Mouse (Mus musculus) R1 (cell line): ENCODE data around the gene Snx33.

Source experiments
- DNase-seq: peaks from one replicate; pipeline ENCODE4 v3.0.0-alpha.2; 2018; ENCODE audit warnings: low read depth, low spot score

The Snx33 gene

GRCm38 (mm10) chr9:56925291-56926024 is 2.7 kb downstream of the Snx33 start:
- DNase-seq = no peak

GRCm38 (mm10) chr9:56924651-56925027 is 3.5 kb downstream of the Snx33 start:
- DNase-seq = no peak

DNA sequence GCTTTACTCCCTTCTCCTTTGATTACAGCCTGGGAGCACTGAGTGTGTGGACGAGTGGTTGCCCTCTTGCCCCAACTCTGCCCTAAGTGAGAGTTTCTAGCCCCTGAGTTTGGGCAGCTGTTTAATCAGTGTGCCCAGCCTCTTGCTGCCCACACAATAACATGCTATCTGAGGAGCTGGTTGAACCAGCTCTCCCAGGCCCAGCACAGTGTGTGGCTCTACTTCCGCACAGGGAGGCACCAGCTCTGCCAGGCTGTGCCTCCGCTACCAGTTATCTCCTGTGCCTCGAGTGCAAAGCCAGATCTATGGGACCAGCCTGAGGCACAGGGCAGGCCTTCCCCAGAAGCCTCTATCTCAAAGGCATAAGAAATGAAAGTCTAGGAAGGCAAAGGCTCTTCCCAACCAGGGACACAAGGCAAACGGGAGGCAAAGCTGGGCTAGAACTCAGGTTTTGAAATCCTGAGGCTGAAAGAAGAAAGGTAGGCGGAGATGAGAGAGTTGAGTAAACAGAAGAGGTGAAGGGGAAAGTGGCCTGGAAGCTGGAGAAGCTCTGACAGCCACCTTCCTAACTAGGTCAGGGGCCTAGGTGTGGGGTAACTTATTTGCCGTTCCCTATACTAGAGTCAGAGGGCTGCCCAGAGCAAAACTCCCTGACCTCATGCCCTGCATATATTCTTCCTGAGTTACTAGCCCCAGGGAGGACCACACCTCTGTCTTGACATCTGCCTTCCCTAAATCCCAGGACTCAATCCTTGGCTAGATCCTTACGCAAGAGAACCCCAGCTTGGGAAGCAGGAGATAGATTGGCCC is 4.1 kb downstream of the Snx33 start:
- no peak for DNase-seq

DNA sequence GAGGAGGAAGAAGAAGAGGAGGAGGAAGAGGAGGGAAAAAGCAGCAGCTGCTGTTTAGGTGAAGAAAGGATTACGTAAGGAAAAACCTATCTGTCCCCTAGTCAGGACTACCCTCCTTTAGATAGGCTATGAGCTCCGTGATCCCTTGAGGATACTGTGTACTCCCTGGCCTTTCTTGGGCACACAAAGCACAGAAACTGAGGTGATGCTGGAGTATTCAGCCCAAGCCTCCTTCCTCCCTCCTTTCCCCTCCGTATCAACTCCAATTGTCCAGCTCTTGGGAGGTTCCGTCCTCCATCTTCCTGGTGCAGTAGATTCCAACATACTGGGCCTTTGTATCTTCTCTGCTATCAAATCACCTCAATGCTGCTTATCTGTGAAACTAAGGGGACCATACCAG is 5.4 kb downstream of the Snx33 start:
- DNase-seq = no peak

GRCm38 (mm10) chr9:56918466-56918865 is 9.7 kb downstream of the Snx33 start:
- no peak for DNase-seq

DNA sequence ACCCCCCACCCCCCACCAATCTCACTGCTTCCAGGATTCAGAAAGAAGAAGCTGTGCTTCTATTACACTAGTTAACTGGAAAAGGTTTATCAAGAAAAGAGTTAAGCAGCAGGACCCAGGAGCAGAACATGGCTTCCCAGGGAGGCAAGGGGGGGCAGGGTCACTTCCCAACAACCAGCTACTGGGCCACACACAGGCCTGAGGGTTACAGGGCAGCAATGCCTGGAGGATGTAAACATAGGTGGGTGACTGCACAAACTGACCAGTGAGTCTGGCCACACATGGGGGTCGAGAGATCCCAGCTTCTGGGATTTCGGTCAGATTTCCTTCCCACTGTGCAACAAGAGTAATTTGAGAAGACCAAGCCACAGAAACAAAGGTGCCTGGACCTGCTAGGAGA is 11.0 kb downstream of the Snx33 start:
- no peak for DNase-seq

DNA sequence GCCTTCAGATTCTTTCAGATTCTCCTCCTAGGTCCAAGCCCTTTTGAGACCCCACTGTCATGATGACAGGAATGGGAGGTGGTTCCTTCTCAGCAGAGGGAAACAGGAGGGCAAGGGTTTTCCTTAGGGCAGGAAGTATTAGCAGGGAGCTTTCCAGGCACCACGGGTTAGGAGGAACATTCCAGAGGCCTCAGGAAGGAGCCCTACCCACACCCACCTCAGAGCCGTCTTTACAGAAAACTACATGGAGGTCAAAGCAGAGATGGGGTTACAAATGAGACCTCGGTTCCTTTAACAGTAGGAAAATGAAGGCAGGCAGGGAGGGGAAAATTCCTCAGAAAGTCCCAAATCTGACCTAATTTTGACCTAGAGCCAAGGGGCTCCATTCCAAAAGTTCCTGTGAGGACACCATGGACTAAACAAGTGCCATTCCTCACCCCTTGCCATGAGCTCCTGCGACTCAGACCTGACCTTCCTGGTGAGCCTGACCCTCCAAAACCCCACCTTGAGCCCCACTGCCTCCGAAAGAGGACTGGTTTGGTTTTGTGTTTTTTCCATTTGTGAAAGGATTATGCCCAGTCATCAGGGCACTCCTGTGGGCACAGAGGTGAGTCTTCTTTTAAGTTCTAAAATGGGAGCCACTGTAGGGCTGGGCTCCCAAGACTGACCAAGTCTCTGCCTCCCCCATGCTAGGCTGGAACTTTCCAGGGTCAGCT is 12.3 kb downstream of the Snx33 start:
- peak; percentile 57 for DNase-seq

DNA sequence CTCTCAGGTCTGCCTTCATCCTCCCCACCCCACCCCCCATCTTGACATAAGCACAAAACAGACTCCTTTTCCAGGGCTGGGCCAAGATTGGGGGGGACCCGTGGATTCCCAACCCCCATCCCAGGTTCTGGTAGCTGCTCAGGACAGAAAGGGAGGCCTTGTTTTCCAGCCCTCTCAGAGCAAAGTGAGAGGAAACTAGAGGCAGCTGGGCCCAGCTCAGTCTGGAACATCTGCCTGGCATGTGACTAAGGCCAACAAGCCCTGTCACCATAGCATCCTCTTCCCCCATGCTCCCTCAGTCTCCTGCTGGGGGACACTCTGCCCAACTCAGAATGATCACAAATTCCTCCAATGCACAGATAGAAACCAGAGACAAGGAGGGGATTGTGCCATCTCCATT is 13.1 kb downstream of the Snx33 start:
- no peak for DNase-seq

DNA sequence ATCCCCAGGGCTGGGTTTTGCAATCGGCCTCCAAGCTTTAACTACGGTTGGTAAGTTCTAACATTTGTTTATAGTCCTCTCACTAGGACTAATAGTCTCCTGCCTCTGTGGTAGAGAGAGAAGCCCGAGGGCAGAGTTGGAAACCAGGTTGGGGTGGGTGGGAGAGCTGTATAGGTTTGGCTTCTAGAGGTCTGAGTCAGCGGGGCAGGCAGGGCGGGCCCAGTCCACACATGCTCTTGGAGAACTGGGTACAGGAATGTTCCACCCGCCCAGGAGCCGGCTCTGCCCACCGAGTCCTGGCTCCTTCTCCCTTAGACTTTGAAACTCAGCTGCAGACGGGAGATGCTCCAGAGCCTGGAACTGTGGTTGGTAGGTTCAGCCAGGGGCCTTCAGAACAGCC is 14.2 kb downstream of the Snx33 start:
- DNase-seq = no peak

GRCm38 (mm10) chr9:56911017-56911416 is 17.2 kb downstream of the Snx33 start:
- no peak for DNase-seq

GRCm38 (mm10) chr9:56909991-56910390 is 18.2 kb downstream of the Snx33 start:
- DNase-seq = peak; percentile 62

DNA sequence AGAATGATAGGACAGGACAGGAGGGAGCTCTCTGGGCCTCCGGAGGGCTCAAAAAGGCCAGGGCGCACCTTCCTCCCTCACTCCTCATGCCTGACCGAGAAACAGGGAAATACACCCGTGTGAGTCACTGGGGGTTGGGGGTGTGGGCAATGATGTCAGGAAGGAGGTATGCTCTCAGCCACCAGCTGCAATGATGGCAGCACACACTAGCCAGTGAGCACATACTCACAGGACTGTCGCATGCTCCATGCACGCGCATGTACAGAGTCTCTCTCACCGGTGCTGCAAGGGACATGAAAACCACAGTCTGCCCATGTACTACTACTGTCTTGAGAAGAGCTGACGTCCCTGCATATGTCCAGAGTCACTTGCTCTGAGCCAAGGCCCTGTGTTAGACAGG is 20.6 kb downstream of the Snx33 start:
- DNase-seq = no peak

DNA sequence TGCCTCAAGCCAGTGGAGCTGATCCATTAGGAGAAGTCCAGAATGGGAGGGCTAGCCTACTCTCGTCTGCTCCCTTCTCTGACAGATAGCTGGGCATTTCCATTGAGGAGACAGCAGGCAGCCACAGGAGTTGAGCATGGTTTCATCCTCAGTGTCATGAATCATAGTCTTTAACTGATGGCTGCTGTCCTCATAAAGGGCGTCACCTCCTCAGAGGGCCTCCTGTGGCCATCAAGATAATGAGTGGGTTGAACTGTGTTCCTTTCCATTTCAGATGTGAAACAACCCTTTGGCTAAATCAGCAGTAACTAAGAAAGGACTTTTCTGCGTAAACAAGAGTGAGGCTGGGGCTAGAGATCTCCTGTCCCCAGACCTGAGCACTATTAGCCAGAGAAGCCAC is 24.5 kb downstream of the Snx33 start:
- DNase-seq = no peak

- DNase-seq = no peak
These were observed 27.0 kb downstream of the Snx33 start for GRCm38 (mm10) chr9:56901187-56901586.

DNA sequence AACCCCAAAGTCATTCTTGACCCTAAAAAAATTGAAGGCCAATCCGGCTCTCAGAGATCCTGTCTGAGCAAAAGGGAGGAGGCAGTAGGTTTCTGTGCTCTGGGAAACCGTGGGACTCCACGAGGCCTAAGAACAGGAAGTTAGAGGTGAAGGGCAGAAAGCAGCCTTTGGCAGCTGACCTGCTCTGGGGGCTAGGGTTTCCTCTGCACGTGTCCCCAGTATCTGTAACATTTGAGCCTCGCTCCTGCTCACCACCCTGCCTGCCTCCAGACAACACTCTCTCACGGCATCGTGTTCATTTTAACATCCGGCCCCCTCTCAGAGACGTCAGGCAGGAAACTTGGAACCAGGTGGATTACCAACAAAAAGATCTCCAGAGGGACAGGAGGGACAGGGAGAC is 27.6 kb downstream of the Snx33 start:
- no peak for DNase-seq

- DNase-seq = no peak
These were observed 28.1 kb downstream of the Snx33 start for GRCm38 (mm10) chr9:56900060-56900459.

- DNase-seq = no peak
These were observed 28.8 kb downstream of the Snx33 start for GRCm38 (mm10) chr9:56899409-56899808.

- DNase-seq = no peak
These were observed 31.4 kb downstream of the Snx33 start for GRCm38 (mm10) chr9:56896779-56897178.

DNA sequence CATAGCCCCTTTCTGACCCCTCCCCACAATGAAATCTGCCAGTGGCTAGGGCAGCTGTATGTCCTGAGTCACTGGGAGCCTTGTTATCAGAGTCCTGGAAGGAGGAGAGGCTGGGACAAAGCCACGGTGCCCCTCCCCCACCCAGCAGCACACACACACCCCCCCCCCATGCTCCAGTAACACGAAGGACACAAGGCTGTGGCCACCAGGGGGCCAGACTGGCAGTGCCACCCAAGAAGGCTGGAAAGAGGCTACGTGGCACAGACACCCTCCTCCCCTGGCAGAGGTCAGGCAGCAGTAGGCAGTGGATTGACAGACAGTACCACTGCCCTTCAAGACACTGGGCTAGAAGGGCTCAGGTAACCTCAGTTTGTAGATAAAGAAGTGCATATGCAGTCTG is 34.2 kb downstream of the Snx33 start:
- DNase-seq = no peak

- DNase-seq = no peak
These were observed 34.9 kb downstream of the Snx33 start for GRCm38 (mm10) chr9:56893313-56893712.

DNA sequence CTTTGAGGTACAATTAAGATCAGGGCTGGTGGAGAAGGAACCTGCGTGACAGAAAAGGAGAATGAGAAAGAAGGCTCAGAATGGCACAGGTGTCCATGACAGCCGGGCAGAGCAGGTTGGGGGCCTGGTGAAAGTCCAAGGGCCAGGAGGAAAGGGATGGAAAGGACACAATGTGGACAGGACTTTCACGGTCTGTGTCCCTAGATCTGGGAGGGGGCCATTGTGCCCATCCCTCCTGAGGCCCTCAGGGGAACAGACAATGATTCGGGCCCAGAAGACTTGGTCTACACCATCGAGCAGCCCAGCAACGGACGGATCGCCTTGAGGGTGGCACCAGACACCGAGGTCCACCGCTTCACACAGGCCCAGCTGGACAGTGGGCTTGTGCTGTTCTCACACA is 36.1 kb downstream of the Snx33 start:
- DNase-seq = no peak

DNA sequence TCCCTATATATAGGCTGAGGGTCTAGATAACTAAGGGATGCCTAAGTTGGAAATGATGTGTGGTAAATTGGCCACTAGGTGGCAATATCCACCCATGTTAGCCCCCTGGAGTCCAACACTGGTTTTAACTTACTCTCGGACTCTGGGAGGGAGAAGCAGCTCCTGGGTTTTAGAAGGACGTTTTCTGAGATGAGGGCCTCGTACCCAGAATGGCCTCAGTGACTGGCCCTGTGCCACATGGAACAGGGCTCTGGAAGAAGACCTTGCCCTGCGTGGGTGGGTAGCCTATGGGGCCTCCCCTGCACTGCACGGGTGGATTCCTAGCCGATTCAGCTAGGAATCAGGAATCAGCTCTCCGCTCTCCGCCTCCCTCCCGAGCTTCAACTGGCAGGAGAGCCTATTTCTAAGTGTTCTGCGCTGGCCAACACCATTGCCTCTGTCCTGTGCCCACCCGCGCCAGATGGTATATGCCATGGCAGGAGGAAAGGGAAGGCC is 36.6 kb downstream of the Snx33 start:
- DNase-seq = peak; percentile 87
